Mouse (Mus musculus): ENCODE results near the gene Hibch. TPM values are rescaled to one million over a fixed set of nuclear protein-coding genes. Genes with fewer than 3 reads are reported as not detected.

The Hibch gene
- polyA plus RNA-seq (2012; rRNA removed; ENCODE audit: low replicate concordance), result 54.5 and 87.6 TPM in 2 replicates

DNA sequence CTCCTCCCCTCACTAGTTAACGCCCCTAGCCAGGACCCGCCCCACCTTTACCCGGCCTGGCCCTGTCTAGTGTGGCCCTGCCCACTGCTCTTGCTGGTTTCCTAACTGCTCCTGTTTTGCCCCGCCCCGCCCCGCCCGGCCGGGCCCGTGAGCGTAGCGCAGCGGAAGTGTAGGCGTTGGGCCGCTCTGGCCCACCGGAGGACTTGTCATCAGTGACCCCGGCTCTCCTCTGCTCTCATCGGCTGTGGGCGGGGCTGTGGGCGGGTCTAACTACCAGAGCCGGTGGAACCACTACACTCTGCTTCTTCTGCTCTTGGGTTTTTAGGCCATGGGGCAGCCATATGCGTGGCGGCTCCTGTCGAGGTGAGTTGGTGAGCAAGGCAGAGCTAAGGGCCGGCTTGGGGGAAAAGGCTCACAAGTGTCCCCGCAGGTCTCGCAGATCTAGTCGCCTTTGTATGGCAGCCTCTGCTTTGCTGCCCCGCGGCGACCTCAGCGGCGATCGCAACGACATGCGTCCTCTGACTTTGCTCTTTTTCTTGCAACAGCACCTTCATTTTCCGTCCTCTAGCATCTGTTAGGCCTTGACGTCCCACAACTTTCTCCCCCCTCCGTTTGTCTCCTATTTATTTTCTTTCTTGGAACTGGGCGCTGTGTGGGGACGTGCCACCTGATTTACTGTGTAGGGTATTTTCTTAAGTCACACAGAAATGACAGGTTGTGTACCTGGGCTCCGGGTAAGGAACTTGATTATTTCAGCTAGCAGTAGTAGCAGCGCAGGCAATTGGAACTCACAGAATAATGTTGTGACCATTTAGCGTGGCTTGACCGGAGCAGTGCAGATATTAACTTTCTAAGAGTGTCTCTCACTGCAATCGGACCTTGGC is at the start of gene Hibch:
Hibch (plus strand) TSS at position 148 of the 884 bp plus-strand sequence.

DNA sequence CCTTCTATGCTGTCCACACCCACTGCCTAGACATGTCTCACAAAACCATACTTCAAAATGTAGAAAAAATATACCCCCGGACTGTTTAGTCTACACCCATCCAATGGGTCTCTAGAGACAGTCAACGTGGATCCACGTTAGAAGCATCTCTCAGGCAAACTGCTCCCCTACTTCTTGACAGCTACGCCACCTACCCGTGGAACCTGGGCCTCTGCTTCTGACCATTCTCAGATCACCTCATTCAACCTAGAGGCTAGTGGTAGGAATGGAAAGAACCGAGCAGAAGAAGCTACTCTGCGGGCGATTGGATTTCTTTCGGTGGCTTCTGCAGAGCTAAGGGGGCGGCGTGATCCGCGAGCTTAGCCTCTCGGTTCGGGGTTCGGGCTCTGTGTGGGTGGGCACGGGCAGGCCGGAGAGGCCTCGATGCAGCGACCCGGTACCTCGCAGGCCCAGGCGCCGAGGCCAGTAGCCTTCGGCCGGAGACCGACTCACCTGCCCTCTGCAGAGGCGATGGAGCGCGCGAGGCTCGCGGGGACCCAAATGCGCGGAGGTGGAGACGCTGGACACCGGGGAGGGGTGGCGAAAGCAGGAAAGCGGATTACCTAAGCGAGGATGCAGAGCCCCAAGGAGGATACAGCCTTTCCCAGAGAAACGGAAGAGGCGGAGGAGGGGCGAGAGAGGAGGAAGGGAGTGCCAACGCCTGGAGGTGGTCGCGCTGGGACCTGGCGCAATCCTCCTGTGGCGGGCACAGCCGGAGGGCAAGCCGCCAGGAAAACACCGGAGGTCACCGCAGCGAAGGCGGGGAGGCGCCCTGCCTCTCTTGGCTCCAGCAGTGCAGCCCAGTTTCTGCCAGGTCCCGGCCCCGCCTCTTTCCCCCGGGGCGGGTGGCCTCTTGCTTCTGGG is 27.6 kb upstream of the Hibch start, which contains the start of gene Inpp1:
Inpp1 (minus strand) TSS at position 779 of the 903 bp plus-strand sequence.

Other genes with a start within 250 kb of the Hibch start
- gene Nemp2, start 214.2 kb upstream of the Hibch start, polyA plus RNA-seq (2012; rRNA removed; ENCODE audit: low replicate concordance), result 11.1 and 16.3 TPM in 2 replicates
- gene Mfsd6, start 117.5 kb upstream of the Hibch start, polyA plus RNA-seq (2012; rRNA removed; ENCODE audit: low replicate concordance), result 8.6 and 9.5 TPM in 2 replicates
- gene Inpp1, start 27.2 kb upstream of the Hibch start, polyA plus RNA-seq (2012; rRNA removed; ENCODE audit: low replicate concordance), result 12.4 and 20.5 TPM in 2 replicates
- 2.4 and 6.4 TPM in 2 replicates for gene 1700019D03Rik, start 175.2 kb downstream of the Hibch start, polyA plus RNA-seq (2012; rRNA removed; ENCODE audit: low replicate concordance)
- 22.2 TPM in 1 of 2 replicates, not detected in the other for gene Mstn, start 216.7 kb downstream of the Hibch start, polyA plus RNA-seq (2012; rRNA removed; ENCODE audit: low replicate concordance)